ENCODE assay signal across 17 mouse cellular contexts in the genomic region with DNA sequence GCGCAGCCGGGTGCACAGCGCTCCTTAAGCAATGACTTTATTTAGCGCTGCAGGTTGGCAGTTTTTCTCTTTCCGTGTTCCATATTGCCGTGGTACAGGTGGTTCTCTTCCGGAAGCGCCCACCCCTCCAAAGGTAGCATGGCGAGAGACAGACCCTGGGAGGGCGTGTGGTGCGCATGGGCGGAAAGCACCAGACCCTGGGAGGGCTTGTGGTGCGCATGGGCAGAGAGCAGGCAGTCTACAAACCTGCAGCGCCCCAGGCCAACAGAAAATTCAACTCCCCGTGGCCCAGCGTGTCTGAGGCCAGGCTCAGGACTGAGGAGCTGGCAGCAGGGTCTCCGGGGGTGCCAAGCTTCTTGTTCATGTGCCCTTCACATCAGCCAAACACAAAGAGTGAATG. TPM values are rescaled to one million over a fixed set of nuclear protein-coding genes. Genes with fewer than 3 reads are reported as not detected.
DNase-seq lines count a peak whose midpoint lies in the region; ATAC-seq and TF ChIP-seq lines count a peak whose summit lies in the region.
"Had no signal": no experiment of that assay in that cellular context is flagged by ENCODE, and none has a peak within 500 bp of the region (broad histone marks: within the 10 kb centered on the region; RNA-seq: fewer than 3 reads in every experiment).

No protein-coding gene starts in this region.

- no peak for ATAC-seq in heart, embryonic 13.5 days (ENCODE audit: extremely low read depth, insufficient number of reproducible peaks, low FRiP score, low TSS enrichment)
- peak; percentile 11; the same call in 1 of the 2 replicates for ATAC-seq in lung, postnatal 0 days
- peak; percentile 14 for ATAC-seq in megakaryocyte, adult 5-6 weeks (ENCODE audit: poor library complexity, severe bottlenecking)

- WGBS in heart, embryonic 13.5 days, result 78% methylated on average over 17 of the region's 17 CpGs
- 50% methylated on average over 17 of the region's 17 CpGs for WGBS in lung, postnatal 0 days

- H3K27ac ChIP-seq in heart, embryonic 13.5 days (replicated peaks), result no peak overlapping the region
- H3K27ac ChIP-seq in lung, postnatal 0 days (ENCODE audit: low read length), result peak overlapping the region; percentile 63
- peak overlapping the region; percentile 31 for H3K27ac ChIP-seq in brown adipose tissue, adult 24 weeks (replicated peaks; ENCODE audit: low read depth, low read length)
- H3K27ac ChIP-seq: hindbrain, embryonic 10.5 days; stomach, embryonic 15.5 days had no signal

- H3K9ac ChIP-seq in heart, embryonic 13.5 days, result 0 out of 2 replicates have a peak overlapping the region, but pooled peaks have one; percentile 26
- H3K9ac ChIP-seq in lung, postnatal 0 days (replicated peaks; ENCODE audit: low read depth), result no peak overlapping the region
- H3K9ac ChIP-seq: stomach, embryonic 15.5 days had no signal

- no peaks in the 10 kb centered on the region for H3K9me3 ChIP-seq in heart, embryonic 13.5 days
- H3K9me3 ChIP-seq in lung, postnatal 0 days (ENCODE audit: low read length), result no peaks in the 10 kb centered on the region
- H3K9me3 ChIP-seq: hindbrain, embryonic 10.5 days; stomach, embryonic 15.5 days had no signal

- no peak for TF ChIP-seq EP300 in lung, postnatal 0 days (IDR thresholded peaks at IDR 0.05)

- peaks cover 7% of the 10 kb centered on the region; the same call in 1 of the 2 replicates for H3K36me3 ChIP-seq in heart, embryonic 13.5 days
- no peaks in the 10 kb centered on the region for H3K36me3 ChIP-seq in lung, postnatal 0 days (ENCODE audit: insufficient read depth, low read length)
- H3K36me3 ChIP-seq: hindbrain, embryonic 10.5 days had no signal

- no peaks in the 10 kb centered on the region for H3K27me3 ChIP-seq in heart, embryonic 13.5 days (replicated peaks)
- H3K27me3 ChIP-seq in lung, postnatal 0 days (replicated peaks; ENCODE audit: insufficient read depth, low read length), result no peaks in the 10 kb centered on the region
- H3K27me3 ChIP-seq: CH12.LX; stomach, embryonic 15.5 days had no signal

- DNase-seq in heart, adult 8-10 months (ENCODE audit: low spot score), result no peak
- peak; percentile 36 for DNase-seq in lung, postnatal 0 days (ENCODE audit: low spot score)
- DNase-seq in lung, postnatal 10 days, result no peak
- DNase-seq in urinary bladder, postnatal 4 days (ENCODE audit: low spot score in 2 of 2), result no peak
- DNase-seq in B cell, adult 2 months, result no peak
- DNase-seq: kidney, adult 2 months had no signal

- no peak for TF ChIP-seq CTCF in lung, postnatal 0 days (IDR thresholded peaks at IDR 0.05)

- peak overlapping the region; percentile 22 for H3K4me3 ChIP-seq in heart, embryonic 13.5 days
- H3K4me3 ChIP-seq in lung, postnatal 0 days (ENCODE audit: low read depth, low read length), result peak overlapping the region; percentile 5; the same call in 1 of the 2 replicates
- H3K4me3 ChIP-seq in brown adipose tissue, adult 24 weeks (ENCODE audit: insufficient read depth, low read depth, low read length), result no peak overlapping the region; the same call in 1 of the 2 replicates
- H3K4me3 ChIP-seq: hindbrain, embryonic 10.5 days; myocyte; stomach, embryonic 15.5 days had no signal

- H3K4me1 ChIP-seq in heart, embryonic 13.5 days, result peaks cover 22% of the 10 kb centered on the region
- H3K4me1 ChIP-seq in lung, postnatal 0 days (ENCODE audit: insufficient read depth, low read depth, low read length), result peaks cover 4% of the 10 kb centered on the region; the same call in 1 of the 2 replicates
- peaks cover 25% of the 10 kb centered on the region for H3K4me1 ChIP-seq in brown adipose tissue, adult 24 weeks (ENCODE audit: control insufficient read depth, insufficient read depth, insufficient read length, low read length)

- H3K4me2 ChIP-seq in heart, embryonic 13.5 days, result peak overlapping the region; percentile 49
- peak overlapping the region; percentile 47 for H3K4me2 ChIP-seq in lung, postnatal 0 days (replicated peaks; ENCODE audit: low read depth, low read length)
- H3K4me2 ChIP-seq: stomach, embryonic 15.5 days had no signal

RNA-seq across cellular contexts. Expression of a gene that starts 7.8 kb away (rescaled TPM):
- polyA plus RNA-seq in heart, embryonic 13.5 days (2015; fragmentation: Nextera tagmentation; extraction: Ambion mirVana), result 7.8 and 9.8 TPM in 2 replicates
- 100 to 1,000 TPM in 2 of 4 experiments, 10 to 100 TPM in 2; 93.3 to 137 (median 102) TPM for total RNA-seq in heart, adult 8-10 months (2022)
- polyA plus RNA-seq in lung, postnatal 0 days (2015; fragmentation: Nextera tagmentation; extraction: Ambion mirVana), result 12.1 and 13.9 TPM in 2 replicates
- polyA plus RNA-seq in brown adipose tissue, adult 24 weeks (2012; ENCODE audit: insufficient read depth, insufficient read length, missing spikeins), result 9.7 and 14.7 TPM in 2 replicates
- 4.2 and 5.3 TPM in 2 replicates for total RNA-seq in megakaryocyte, adult 5-6 weeks (2015)
- total RNA-seq in megakaryocyte, adult 5-6 weeks (2017), result 5.2 and 10.8 TPM in 2 replicates

RNA-seq across cellular contexts. Expression of a gene that starts 19.4 kb away (rescaled TPM):
- polyA plus RNA-seq in heart, embryonic 13.5 days (2015; fragmentation: Nextera tagmentation; extraction: Ambion mirVana), result 187 and 188 TPM in 2 replicates
- total RNA-seq in heart, adult 8-10 months (2022), result 100 to 1,000 TPM; 264 to 289 (median 284) TPM
- polyA plus RNA-seq in lung, postnatal 0 days (2015; fragmentation: Nextera tagmentation; extraction: Ambion mirVana), result 411 and 449 TPM in 2 replicates
- 258 and 275 TPM in 2 replicates for polyA plus RNA-seq in brown adipose tissue, adult 24 weeks (2012; ENCODE audit: insufficient read depth, insufficient read length, missing spikeins)
- total RNA-seq in megakaryocyte, adult 5-6 weeks (2015), result 124 and 139 TPM in 2 replicates
- 141 and 163 TPM in 2 replicates for total RNA-seq in megakaryocyte, adult 5-6 weeks (2017)

RNA-seq across cellular contexts. Expression of a gene that starts 26.7 kb away (rescaled TPM):
- polyA plus RNA-seq in heart, embryonic 13.5 days (2015; fragmentation: Nextera tagmentation; extraction: Ambion mirVana), result not detected in 2 replicates
- total RNA-seq in heart, adult 8-10 months (2022), result not detected
- polyA plus RNA-seq in lung, postnatal 0 days (2015; fragmentation: Nextera tagmentation; extraction: Ambion mirVana), result not detected in 2 replicates
- not detected in 2 replicates for polyA plus RNA-seq in brown adipose tissue, adult 24 weeks (2012; ENCODE audit: insufficient read depth, insufficient read length, missing spikeins)
- total RNA-seq in megakaryocyte, adult 5-6 weeks (2015), result not detected in 2 replicates
- not detected in 2 replicates for total RNA-seq in megakaryocyte, adult 5-6 weeks (2017)
- total RNA-seq: CH12.LX; layer of hippocampus, adult 18-20 months; left cerebral cortex, postnatal 10 days; megakaryocyte progenitor cell, adult 5-6 weeks had no signal
- polyA plus RNA-seq: activated CD4-positive, CD25-positive, alpha-beta regulatory T cell, adult 4 months; hindbrain, embryonic 10.5 days; kidney, adult 2 months; myocyte; stomach, embryonic 15.5 days had no signal
